Mouse (Mus musculus): ENCODE results near the gene Klk5. TPM values are rescaled to one million over a fixed set of nuclear protein-coding genes. Genes with fewer than 3 reads are reported as not detected.

Klk5 gene
- polyA plus RNA-seq (2014; fragmentation: Illumina TruSeq; extraction: RNeasy Lipid Tissue Mini Kit (QIAGEN cat#74804); ENCODE audit: low read depth, low replicate concordance): not detected

DNA sequence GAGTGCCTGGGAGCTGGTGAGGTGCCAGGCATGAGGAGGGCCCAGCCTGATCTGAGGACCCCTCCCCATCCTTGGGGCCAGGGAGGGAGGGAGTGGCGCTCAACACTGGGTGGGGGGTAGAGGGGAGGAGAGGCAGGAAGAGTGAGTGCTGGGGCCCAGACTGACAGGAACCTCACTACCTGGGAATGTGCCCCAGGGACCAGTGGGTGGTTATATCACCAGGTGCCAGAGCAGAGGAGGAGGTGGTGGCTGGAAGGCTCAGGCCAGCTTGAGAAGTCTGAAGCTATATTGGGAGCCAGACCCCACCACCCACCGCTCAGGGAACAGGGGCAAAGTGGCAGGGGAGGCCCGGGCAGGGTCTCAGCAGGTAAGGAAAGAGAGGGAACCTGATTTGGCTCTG is at the start of gene Klk5:
Gene Klk5 (plus strand): TSS at position 271 of the 400 bp plus-strand sequence.

DNA sequence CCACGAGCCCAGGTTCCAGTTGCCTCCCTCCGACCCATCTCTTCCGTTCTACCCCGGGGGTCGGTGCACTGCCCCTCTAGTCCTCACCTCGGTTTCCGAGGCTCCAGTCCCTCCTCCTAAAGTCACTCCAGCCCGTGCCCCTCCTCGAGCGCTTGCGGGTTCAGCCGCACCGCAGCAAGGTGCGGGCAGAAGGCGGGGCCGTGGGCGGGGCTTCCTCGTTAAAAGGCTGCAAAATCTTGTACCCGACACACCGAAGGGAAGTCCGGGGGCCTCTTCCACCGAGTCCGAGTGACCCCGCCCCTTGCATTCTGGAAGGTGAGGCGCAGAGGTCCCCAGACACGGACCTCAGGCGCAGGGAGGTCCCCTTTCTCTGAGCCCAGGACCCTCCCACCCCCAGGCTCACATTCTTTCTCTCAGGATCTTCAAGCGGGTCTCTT is 44.4 kb upstream of the Klk5 start, which contains the start of gene Klk8:
Gene Klk8 (plus strand): TSS at position 245 of the 437 bp plus-strand sequence.

DNA sequence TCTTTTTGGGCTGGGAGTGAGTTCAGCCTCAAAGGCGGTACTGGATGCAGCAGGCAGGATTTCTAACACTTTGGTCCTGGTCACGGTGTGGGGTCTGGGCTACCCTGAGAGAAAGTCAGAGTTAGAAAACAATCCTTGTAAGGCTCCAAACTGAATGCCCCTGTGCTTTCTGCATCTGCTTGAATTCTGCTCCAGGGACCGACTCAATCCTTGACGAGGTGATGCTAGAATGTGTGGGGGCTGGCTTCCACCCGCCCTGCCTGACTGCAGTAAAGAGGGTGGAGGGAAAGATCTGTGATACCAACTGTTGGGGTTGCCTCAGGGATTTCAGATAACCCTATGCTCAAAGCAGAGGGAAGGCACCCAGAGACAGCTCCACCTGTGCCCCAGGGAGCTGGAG is 30.8 kb upstream of the Klk5 start, which contains the start of gene Klk7:
Gene Klk7 (plus strand): TSS at position 301 of the 400 bp plus-strand sequence.

DNA sequence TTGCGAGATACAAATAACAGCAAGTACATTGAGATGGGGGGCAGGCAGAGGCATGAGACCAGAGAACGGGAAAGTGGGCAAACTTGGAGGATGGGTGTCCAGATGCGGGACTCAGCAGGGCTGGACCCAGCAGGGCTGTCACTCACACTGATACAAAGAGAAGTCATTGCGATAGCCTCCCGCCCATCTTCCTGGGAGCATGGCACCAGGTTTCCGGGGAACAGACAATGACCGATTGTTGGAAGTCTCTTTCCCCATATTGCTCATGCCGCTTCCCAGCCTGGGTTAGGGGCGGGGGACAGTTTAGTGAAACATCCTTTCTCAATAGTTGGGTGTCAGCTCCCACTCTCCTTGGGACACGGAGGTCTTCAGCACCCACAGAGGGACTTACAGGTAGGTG is 17.6 kb upstream of the Klk5 start, which contains the start of gene Klk6:
Gene Klk6 (plus strand): TSS at position 301 of the 400 bp plus-strand sequence.

DNA sequence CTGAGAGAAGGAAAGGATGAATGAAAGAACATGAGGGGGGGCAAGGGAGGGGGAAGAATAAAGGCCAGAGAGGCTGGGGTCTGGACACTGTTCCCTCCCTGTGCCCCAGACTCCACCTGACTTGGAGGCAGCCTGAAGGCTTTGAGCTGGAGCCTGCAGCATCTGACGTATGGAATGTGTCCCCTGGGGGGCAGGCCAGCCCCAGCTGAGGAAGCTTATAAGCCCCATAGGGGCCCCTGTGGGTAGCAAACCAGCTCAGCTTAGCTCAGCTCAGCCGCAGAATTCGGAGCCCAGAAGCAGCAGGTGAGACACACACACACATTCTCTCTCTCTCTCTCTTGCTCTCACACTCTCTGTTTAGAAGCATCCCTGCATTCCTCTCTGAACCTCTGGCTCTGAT is 39.1 kb downstream of the Klk5 start, which contains the start of gene Klk4:
Gene Klk4 (plus strand): TSS at position 249 of the 400 bp plus-strand sequence.

Other genes with a start within 250 kb of the Klk5 start
- not detected for gene Zfp819, start 234.8 kb upstream of the Klk5 start, polyA plus RNA-seq (2014; fragmentation: Illumina TruSeq; extraction: RNeasy Lipid Tissue Mini Kit (QIAGEN cat#74804); ENCODE audit: low read depth, low replicate concordance)
- gene Ceacam18, start 207.3 kb upstream of the Klk5 start, polyA plus RNA-seq (2014; fragmentation: Illumina TruSeq; extraction: RNeasy Lipid Tissue Mini Kit (QIAGEN cat#74804); ENCODE audit: low read depth, low replicate concordance): 2.9 TPM
- 0.54 TPM for gene Siglece, start 181.8 kb upstream of the Klk5 start, polyA plus RNA-seq (2014; fragmentation: Illumina TruSeq; extraction: RNeasy Lipid Tissue Mini Kit (QIAGEN cat#74804); ENCODE audit: low read depth, low replicate concordance)
- 2.9 TPM for gene Ctu1, start 170.0 kb upstream of the Klk5 start, polyA plus RNA-seq (2014; fragmentation: Illumina TruSeq; extraction: RNeasy Lipid Tissue Mini Kit (QIAGEN cat#74804); ENCODE audit: low read depth, low replicate concordance)
- gene Klk14, start 151.6 kb upstream of the Klk5 start, polyA plus RNA-seq (2014; fragmentation: Illumina TruSeq; extraction: RNeasy Lipid Tissue Mini Kit (QIAGEN cat#74804); ENCODE audit: low read depth, low replicate concordance): not detected
- not detected for gene Klk13, start 129.4 kb upstream of the Klk5 start, polyA plus RNA-seq (2014; fragmentation: Illumina TruSeq; extraction: RNeasy Lipid Tissue Mini Kit (QIAGEN cat#74804); ENCODE audit: low read depth, low replicate concordance)
- not detected for gene Klk12, start 73.1 kb upstream of the Klk5 start, polyA plus RNA-seq (2014; fragmentation: Illumina TruSeq; extraction: RNeasy Lipid Tissue Mini Kit (QIAGEN cat#74804); ENCODE audit: low read depth, low replicate concordance)
- not detected for gene Klk11, start 67.4 kb upstream of the Klk5 start, polyA plus RNA-seq (2014; fragmentation: Illumina TruSeq; extraction: RNeasy Lipid Tissue Mini Kit (QIAGEN cat#74804); ENCODE audit: low read depth, low replicate concordance)
- not detected for gene Klk10, start 60.9 kb upstream of the Klk5 start, polyA plus RNA-seq (2014; fragmentation: Illumina TruSeq; extraction: RNeasy Lipid Tissue Mini Kit (QIAGEN cat#74804); ENCODE audit: low read depth, low replicate concordance)
- gene Klk9, start 50.1 kb upstream of the Klk5 start, polyA plus RNA-seq (2014; fragmentation: Illumina TruSeq; extraction: RNeasy Lipid Tissue Mini Kit (QIAGEN cat#74804); ENCODE audit: low read depth, low replicate concordance): not detected
- not detected for gene Klk8, start 44.4 kb upstream of the Klk5 start, polyA plus RNA-seq (2014; fragmentation: Illumina TruSeq; extraction: RNeasy Lipid Tissue Mini Kit (QIAGEN cat#74804); ENCODE audit: low read depth, low replicate concordance)
- gene Klk7, start 30.7 kb upstream of the Klk5 start, polyA plus RNA-seq (2014; fragmentation: Illumina TruSeq; extraction: RNeasy Lipid Tissue Mini Kit (QIAGEN cat#74804); ENCODE audit: low read depth, low replicate concordance): not detected
- gene Klk6, start 17.5 kb upstream of the Klk5 start, polyA plus RNA-seq (2014; fragmentation: Illumina TruSeq; extraction: RNeasy Lipid Tissue Mini Kit (QIAGEN cat#74804); ENCODE audit: low read depth, low replicate concordance): not detected
- not detected for gene Klk4, start 39.2 kb downstream of the Klk5 start, polyA plus RNA-seq (2014; fragmentation: Illumina TruSeq; extraction: RNeasy Lipid Tissue Mini Kit (QIAGEN cat#74804); ENCODE audit: low read depth, low replicate concordance)
- gene Klk15, start 91.8 kb downstream of the Klk5 start, polyA plus RNA-seq (2014; fragmentation: Illumina TruSeq; extraction: RNeasy Lipid Tissue Mini Kit (QIAGEN cat#74804); ENCODE audit: low read depth, low replicate concordance): not detected
- gene Klk1b8, start 108.7 kb downstream of the Klk5 start, polyA plus RNA-seq (2014; fragmentation: Illumina TruSeq; extraction: RNeasy Lipid Tissue Mini Kit (QIAGEN cat#74804); ENCODE audit: low read depth, low replicate concordance): not detected
- not detected for gene Klk1b1, start 124.8 kb downstream of the Klk5 start, polyA plus RNA-seq (2014; fragmentation: Illumina TruSeq; extraction: RNeasy Lipid Tissue Mini Kit (QIAGEN cat#74804); ENCODE audit: low read depth, low replicate concordance)
- gene Klk1b9, start 134.1 kb downstream of the Klk5 start, polyA plus RNA-seq (2014; fragmentation: Illumina TruSeq; extraction: RNeasy Lipid Tissue Mini Kit (QIAGEN cat#74804); ENCODE audit: low read depth, low replicate concordance): not detected
- not detected for gene Klk1b11, start 153.9 kb downstream of the Klk5 start, polyA plus RNA-seq (2014; fragmentation: Illumina TruSeq; extraction: RNeasy Lipid Tissue Mini Kit (QIAGEN cat#74804); ENCODE audit: low read depth, low replicate concordance)
- not detected for gene Klk1b26, start 170.2 kb downstream of the Klk5 start, polyA plus RNA-seq (2014; fragmentation: Illumina TruSeq; extraction: RNeasy Lipid Tissue Mini Kit (QIAGEN cat#74804); ENCODE audit: low read depth, low replicate concordance)
- gene Klk1b27, start 210.3 kb downstream of the Klk5 start, polyA plus RNA-seq (2014; fragmentation: Illumina TruSeq; extraction: RNeasy Lipid Tissue Mini Kit (QIAGEN cat#74804); ENCODE audit: low read depth, low replicate concordance): not detected

Measured in sigmoid colon, adult 10 weeks (tissue).